Mouse (Mus musculus): Measurements from ENCODE around the gene Vegfc.
A peak's percentile ranks its signal among the peaks of the same experiment; 100 is the strongest.

Vegfc gene

GRCm38 (mm10) chr8:54216250-54216649 lies 138.8 kb downstream of the Vegfc start:
- DNase-seq (ENCODE audit: low read depth), result peak; percentile 29

GRCm38 (mm10) chr8:54228801-54229204 lies 151.4 kb downstream of the Vegfc start:
- DNase-seq (ENCODE audit: low read depth), result no peak

GRCm38 (mm10) chr8:54230638-54231037 lies 153.2 kb downstream of the Vegfc start:
- DNase-seq (ENCODE audit: low read depth), result no peak

DNA sequence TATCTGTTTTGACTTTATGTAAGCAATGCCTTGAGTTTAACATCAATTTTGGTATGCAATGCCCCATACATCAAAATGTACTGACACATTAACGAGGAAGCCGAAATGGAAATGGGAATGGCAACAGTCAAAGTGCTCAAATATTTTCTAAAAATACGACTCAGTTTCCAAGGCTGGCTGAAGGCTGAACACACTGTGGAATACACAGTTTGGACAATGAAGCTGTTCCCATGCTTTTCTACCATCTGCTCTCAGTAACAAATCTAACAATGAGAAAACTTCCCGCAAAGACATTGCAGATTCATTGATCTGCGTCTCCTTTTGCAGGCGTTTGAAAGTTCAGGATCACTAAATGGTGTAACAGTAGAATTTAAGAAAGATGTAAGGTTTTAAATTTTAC lies 155.9 kb downstream of the Vegfc start:
- no peak for DNase-seq (ENCODE audit: low read depth)
